Mouse (Mus musculus): ENCODE results near the gene Cwc27. TPM values are rescaled to one million over a fixed set of nuclear protein-coding genes. Genes with fewer than 3 reads are reported as not detected.

Cwc27 gene
- total RNA-seq, 1 experiment from 2014 or later, result 15.0 TPM

- DNase-seq, result no peak
Observed at GRCm38 (mm10) chr13:104611296-104611695, 205.6 kb downstream of the Cwc27 start.

DNA sequence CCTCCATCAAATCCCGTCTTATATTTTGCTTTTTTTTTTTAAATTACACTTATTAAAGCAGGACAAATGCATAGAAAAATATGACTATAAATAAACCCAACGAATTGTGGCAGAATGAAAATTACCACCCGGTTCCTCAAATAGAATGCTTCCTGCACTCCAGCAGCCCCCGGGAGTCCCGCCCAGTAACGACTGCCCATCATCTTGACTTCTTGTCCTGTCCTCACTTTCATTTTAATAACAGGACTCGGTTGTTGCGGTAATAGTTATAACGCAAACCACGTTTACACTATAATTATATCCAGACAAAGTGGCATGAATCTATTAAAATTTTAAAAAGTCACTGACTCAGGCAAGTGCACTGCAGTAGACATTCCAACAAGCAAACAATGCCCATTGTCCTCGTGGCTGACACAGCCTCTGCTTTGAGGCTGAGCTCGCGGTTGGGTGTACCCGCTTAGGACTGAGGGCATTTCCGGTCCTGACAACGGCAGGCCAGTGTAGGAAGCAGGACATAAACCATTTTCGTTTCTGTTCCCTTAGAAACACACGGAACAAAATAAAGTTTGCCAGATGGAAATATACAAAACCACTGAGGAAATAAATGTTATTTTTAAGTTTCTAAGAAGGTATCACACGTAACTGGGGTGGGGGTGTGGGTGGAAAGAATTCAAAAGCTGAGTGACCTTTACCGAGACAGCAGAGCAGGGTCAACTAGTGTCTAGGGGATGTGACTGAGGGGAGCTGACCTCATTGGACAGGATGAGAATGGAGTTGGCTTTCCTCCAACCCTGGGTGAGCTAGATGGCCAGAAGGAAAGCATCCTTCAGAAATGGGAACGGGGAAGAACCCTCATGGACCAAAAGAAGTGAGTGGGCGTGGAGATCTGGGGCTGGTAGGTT lies 206.5 kb downstream of the Cwc27 start:
- DNase-seq, result peak; percentile 36

GRCm38 (mm10) chr13:104608516-104608915 lies 208.4 kb downstream of the Cwc27 start:
- DNase-seq, result no peak

DNA sequence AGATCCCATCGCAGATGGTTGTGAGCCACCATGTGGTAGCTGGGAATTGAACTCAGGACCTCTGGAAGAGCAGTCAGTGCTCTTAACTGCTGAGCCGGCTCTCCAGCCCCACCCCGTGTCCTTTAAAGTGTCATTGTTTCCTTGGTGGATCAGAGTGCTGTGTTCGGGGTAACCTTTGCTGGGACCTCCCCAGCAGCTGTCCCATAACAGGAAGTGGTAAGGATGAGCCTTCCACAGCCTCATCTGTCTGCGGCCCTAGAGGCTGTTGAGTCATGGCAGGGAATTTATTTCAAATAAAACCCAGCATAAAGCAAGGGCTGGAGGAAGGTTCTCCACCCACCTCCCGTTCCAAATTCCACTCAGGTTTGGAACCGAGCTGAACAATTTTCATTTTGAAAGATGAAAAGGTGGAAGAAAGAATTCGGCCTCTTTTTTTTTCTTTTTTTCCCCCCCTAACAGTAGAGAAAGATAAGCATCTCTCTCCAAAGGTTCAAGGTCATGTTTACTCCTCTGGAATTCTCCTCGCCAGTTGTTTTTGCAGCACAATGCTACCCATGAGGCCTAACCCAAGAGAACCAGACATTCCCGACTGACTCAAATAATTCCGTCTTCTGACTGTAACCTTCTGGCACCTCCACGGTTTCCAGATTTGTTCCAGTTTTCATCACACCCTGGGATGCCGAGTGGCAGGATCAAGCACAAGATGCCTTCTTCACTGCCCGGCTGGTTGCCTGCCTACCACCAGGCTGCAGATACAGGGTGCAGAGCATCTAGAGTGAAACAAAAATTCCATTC lies 210.0 kb downstream of the Cwc27 start:
- DNase-seq, result no peak

- DNase-seq, result peak; percentile 13
Observed at GRCm38 (mm10) chr13:104605111-104605510, 211.8 kb downstream of the Cwc27 start.

- no peak for DNase-seq
Observed at GRCm38 (mm10) chr13:104602197-104602596, 214.7 kb downstream of the Cwc27 start.

- peak; percentile 42 for DNase-seq
Observed at GRCm38 (mm10) chr13:104601783-104602182, 215.2 kb downstream of the Cwc27 start.

GRCm38 (mm10) chr13:104596199-104596598 lies 220.7 kb downstream of the Cwc27 start:
- no peak for DNase-seq

DNA sequence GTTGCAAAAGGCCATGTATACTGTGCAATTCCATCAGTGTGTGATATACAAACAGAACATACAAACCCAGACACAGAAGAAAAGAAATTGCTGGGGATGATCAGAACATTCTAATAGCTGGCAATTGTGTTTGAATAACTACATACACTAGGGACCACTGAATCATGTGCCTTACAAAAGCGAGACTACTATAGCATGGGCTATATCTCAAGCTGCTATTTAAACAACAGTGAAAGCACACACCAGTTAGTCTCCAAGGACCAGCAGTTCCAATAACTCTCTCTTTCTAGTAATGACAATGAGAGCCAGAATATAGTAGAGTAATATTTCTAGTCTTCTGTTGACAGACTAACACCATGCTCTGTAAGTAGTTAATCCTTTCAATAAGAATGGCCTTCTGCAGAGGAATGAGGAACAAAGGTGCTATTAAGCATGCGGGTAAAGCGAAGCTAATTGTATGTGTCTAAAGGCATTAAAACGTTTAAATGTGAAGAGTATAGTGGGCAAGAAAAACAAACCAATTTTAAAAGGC lies 222.1 kb downstream of the Cwc27 start:
- DNase-seq, result no peak

DNA sequence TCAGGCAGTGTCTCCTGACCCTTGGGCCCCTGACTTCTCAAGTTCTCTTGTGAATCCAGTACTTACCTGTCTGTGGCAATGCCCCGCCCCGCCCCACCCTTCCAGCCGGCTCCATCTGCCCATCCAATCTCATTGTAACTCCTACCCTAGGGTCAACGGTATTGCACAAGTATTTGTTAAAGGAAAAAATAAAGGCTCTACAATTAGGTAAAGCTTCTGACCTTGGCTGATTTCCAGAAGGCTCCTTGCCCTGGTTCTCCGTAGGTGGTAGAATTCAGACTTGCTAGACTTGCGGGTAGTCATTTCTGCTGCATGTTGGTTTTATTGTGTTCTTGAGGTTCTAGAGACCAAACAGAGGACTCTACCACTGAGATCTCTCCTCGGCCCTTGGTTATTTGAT lies 226.0 kb downstream of the Cwc27 start:
- peak; percentile 7 for DNase-seq

- DNase-seq, result no peak
Observed at GRCm38 (mm10) chr13:104590097-104590607, 226.8 kb downstream of the Cwc27 start.

DNA sequence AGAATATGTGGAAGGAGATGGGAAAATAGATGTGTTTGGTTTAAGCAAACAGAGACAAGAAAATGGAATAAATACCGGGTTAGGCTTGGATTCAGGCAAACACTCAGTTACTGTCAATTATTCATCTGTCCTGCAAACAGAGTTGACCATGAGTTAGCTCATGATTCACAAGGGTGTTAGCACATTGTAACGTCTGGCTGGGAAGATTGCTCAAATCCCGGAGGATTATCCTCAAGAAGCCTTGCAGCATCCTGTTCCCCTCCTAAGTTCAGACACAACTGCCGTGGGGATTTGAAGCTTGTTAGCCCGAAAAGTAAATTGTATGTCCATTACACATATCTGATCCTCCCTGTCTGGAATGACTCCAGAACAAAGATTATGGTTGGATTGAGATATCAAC lies 228.6 kb downstream of the Cwc27 start:
- peak; percentile 19 for DNase-seq

Other genes with a start within 250 kb of the Cwc27 start
- 21.6 and 25.6 TPM in 2 replicates for gene Srek1ip1, start 24.7 kb downstream of the Cwc27 start, total RNA-seq (2021)
- not detected in 2 replicates for gene Shisal2b, start 46.8 kb upstream of the Cwc27 start, total RNA-seq (2021)
- gene Rgs7bp, start 237.8 kb upstream of the Cwc27 start, total RNA-seq (2021), result 1.3 and 1.8 TPM in 2 replicates